Mouse (Mus musculus) hindbrain, embryonic 11.5 days (tissue): ENCODE measurements at regions not wholly inside any gene's neighbourhood (a gene's known extent, or its start where the extent isn't known, plus 50 kb on each side); places are given as distances from the start of the nearest gene placed in this dataset.

Experiments
- ATAC-seq: fragments of 200-750 bp; cut with Nextera tagmentation; 2 replicates; pipeline ENCODE4 v1.8.0; 2017; ENCODE audit warnings: mild to moderate bottlenecking, moderate TSS enrichment, moderate library complexity; ENCODE audit not compliant: low FRiP score
- DNase-seq: peaks from one replicate; pipeline ENCODE4 v3.0.0-alpha.2; 2015; ENCODE audit warnings: low spot score
- H3K27ac ChIP-seq: fragments of 300-500 bp; sonication (generic); 2 replicates; pipeline ENCODE4 v1.5.1; 2014; ENCODE audit warnings: mild to moderate bottlenecking, low read depth, low read length
- H3K27me3 ChIP-seq: fragments of 300-500 bp; sonication (generic); 2 replicates; pipeline ENCODE4 v1.6.1; 2014; ENCODE audit warnings: mild to moderate bottlenecking, low read length, moderate library complexity, mixed read lengths; ENCODE audit not compliant: control insufficient read depth, insufficient read depth
- H3K36me3 ChIP-seq: fragments of 300-500 bp; sonication (generic); 2 replicates; pipeline ENCODE4 v1.6.1; 2014; ENCODE audit warnings: mild to moderate bottlenecking, low read length, moderate library complexity, mixed read lengths; ENCODE audit not compliant: control insufficient read depth, insufficient read depth
- H3K4me1 ChIP-seq: fragments of 300-500 bp; sonication (generic); replicated peaks from 2 replicates; pipeline ENCODE4 v1.6.1; 2014; ENCODE audit warnings: low read length, mixed read lengths; ENCODE audit not compliant: control insufficient read depth, insufficient read depth
- H3K4me2 ChIP-seq: fragments of 300-500 bp; sonication (generic); replicated peaks from 2 replicates; pipeline ENCODE4 v1.6.1; 2014; ENCODE audit warnings: mild to moderate bottlenecking, low read depth, low read length
- H3K4me3 ChIP-seq: fragments of 300-500 bp; sonication (generic); 2 replicates; pipeline ENCODE4 v1.5.1; 2014; ENCODE audit warnings: low read depth, low read length
- H3K9ac ChIP-seq: fragments of 300-500 bp; sonication (generic); 2 replicates; pipeline ENCODE4 v1.6.1; 2014; ENCODE audit warnings: low read depth, low read length
- H3K9me3 ChIP-seq: fragments of 300-500 bp; sonication (generic); 2 replicates; pipeline ENCODE4 v1.6.1; 2016; ENCODE audit warnings: low read length; ENCODE audit not compliant: control insufficient read depth
- WGBS: fragments of 180-500 bp; shearing (Covaris S2); extraction: QIAGEN DNeasy Blood & Tissue Kit; methylation state at CpG from one replicate; pipeline ENCODE4 v1.1.7; 2014; 5-methylcytosine and 5-hydroxymethylcytosine counted together

- WGBS, result 94% methylated on average over 8 of the region's 8 CpGs
- H3K4me2 ChIP-seq, result no peak overlapping the region
- no peak overlapping the region for H3K27ac ChIP-seq
- no peak for ATAC-seq
- H3K9me3 ChIP-seq, result no peaks in the 10 kb centered on the region
- H3K27me3 ChIP-seq, result no peaks in the 10 kb centered on the region
- no peak for DNase-seq
- no peak overlapping the region for H3K9ac ChIP-seq
- no peak overlapping the region for H3K4me3 ChIP-seq
- no peaks in the 10 kb centered on the region for H3K36me3 ChIP-seq
- H3K4me1 ChIP-seq, result no peaks in the 10 kb centered on the region
These were observed 149.7 kb downstream of the 4933412E24Rik start for GRCm38 (mm10) chr15:59866701-59867100.

DNA sequence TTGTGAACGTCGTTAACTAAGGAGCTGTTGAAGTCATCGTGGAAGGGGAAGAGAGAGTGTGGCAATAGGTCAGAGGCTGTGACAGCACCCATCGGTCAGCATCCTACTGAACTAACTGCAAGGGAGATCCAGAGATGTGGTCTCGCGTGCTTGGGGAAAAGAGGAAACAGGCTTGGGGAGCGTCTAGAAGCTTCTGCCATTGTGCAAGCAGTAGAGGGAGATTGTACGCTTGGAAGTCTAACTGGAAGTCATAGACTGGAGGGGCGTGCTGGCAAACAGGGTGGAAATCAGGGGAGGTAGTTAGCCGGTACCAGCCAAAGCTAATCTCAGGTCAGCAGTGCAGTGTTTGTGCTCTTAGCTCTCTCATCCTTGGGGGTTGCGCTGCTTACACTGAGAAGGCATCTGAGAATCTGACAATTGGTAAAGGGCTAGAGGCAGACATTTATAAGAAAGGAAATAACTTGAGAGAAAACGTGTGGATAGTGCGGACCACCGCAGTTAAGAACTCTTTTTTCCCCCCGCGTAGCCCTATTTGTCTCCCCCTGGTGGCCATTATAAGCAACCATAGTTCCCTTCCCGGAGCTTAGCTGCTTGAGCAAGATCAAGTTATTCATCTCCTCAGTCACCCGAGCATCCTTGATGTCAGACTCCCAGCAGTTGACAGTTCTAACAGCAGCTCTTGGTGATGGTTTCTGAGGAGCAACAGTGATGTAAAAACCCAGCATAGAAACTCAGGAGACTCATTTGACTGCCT, 151.5 kb downstream of the 4933412E24Rik start:
- ATAC-seq, result no peak

DNA sequence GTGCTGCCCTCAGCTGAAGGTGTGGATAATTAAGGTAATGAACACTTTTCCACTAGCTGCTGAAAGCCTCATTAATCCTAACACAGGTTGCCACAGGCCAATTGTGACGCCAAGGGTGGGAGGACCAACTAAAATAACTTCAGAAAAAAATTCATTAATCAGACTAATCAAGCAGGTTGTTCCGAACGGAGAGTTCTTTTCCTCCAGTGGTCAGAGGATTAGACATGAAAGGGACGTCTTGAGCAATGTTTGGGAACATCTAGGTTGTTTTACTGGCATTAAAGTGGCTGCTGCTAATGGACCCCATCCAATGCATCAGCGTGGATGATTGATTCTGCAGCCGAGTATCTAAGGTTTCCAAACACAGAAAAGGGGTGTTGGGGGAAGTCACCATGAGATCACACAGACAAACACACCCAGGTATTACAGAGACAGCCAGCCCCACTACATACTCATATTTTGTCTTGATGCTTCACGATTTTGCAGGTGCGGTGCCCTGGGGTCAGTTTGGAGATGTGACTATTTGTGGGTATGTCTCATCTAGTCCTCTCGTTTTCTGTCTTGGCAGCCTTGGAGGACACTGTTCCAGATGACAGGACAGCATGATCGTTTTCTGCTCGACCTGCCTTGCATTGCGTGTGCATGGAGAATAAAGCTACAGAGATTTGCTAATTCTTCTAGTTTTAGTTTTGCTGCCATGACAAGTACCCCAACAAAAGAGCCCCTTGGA, 164.0 kb downstream of the 4933412E24Rik start:
- Histone ChIP-seq H3K4me3 (no peak overlapping the region), H3K36me3 (no peaks in the 10 kb centered on the region), H3K4me2 (no peak overlapping the region), H3K4me1 (no peaks in the 10 kb centered on the region), H3K9me3 (no peaks in the 10 kb centered on the region), H3K27me3 (no peaks in the 10 kb centered on the region), H3K27ac (no peak overlapping the region), H3K9ac (no peak overlapping the region)
- DNase-seq, result no peak
- 81% methylated on average over 12 of the region's 12 CpGs for WGBS
- ATAC-seq, result no peak

More for the DNA sequence above, 151.5 kb downstream of the 4933412E24Rik start:
- Histone ChIP-seq H3K4me2 (no peak overlapping the region), H3K36me3 (no peaks in the 10 kb centered on the region), H3K4me3 (no peak overlapping the region), H3K9me3 (no peaks in the 10 kb centered on the region), H3K27ac (no peak overlapping the region), H3K4me1 (no peaks in the 10 kb centered on the region), H3K27me3 (no peaks in the 10 kb centered on the region), H3K9ac (no peak overlapping the region)
- peak; percentile 76 for DNase-seq
- 53% methylated on average over 18 of the region's 18 CpGs for WGBS

DNA sequence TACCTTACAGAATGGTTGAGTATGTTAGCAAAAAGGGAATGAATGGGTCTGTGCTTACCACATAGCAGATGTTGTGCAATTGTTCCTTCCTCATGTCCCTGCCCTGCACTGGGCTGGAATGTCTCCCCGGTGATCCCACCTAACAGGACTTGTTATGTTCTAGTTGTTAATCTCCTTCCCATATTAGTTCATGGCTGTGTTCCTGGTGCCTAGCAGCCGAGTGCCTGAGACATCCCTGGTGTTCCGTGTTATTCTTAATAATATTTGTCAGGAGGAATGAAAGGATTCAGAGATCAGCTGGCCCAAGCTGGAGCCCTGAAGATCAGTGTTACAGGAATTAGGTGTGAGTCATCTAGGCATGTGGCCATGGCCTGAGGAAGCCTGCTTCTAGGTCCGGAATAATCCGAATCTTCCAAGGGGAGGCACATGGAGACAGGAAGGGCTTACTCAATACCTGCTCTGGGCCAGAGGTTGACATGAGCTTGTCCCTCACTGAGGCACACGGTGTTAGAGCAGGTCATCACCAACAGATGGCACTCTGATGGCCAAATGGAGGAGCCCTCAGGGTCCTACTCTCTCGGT, 171.2 kb downstream of the 4933412E24Rik start:
- H3K9ac ChIP-seq, result no peak overlapping the region
- H3K4me1 ChIP-seq, result no peaks in the 10 kb centered on the region
- H3K4me3 ChIP-seq, result no peak overlapping the region
- 77% methylated on average over 7 of the region's 7 CpGs for WGBS
- DNase-seq (no peak), ATAC-seq (no peak)
- no peak overlapping the region for H3K4me2 ChIP-seq
- no peak overlapping the region for H3K27ac ChIP-seq
- H3K9me3 ChIP-seq, result no peaks in the 10 kb centered on the region
- no peaks in the 10 kb centered on the region for H3K36me3 ChIP-seq
- no peaks in the 10 kb centered on the region for H3K27me3 ChIP-seq

DNA sequence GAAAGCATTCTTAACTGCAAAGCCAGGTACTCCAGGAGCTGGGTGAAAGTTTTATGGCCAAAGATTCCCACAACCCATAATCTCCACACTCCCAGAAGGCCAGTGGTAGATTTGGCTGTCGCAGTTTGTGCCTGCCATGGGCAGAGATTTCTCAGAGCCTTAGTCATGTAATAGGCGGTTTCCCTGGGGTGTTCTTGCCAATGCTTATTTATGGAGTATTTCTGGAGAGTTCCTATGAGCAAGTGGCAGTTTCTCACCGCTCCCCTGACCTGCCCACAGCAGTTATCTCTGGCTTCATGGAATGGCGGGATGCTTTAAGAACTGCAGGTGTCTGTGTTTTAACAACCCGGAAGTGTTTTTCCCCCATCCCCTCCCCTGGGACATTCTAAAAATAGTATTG, 179.8 kb downstream of the 4933412E24Rik start:
- H3K4me2 ChIP-seq, result no peak overlapping the region
- ATAC-seq (no peak), DNase-seq (no peak)
- no peaks in the 10 kb centered on the region for H3K27me3 ChIP-seq
- H3K9ac ChIP-seq, result no peak overlapping the region
- H3K36me3 ChIP-seq, result no peaks in the 10 kb centered on the region
- 89% methylated on average over 5 of the region's 5 CpGs for WGBS
- H3K4me1 ChIP-seq, result no peaks in the 10 kb centered on the region
- no peaks in the 10 kb centered on the region for H3K9me3 ChIP-seq
- H3K27ac ChIP-seq, result no peak overlapping the region
- no peak overlapping the region for H3K4me3 ChIP-seq

DNA sequence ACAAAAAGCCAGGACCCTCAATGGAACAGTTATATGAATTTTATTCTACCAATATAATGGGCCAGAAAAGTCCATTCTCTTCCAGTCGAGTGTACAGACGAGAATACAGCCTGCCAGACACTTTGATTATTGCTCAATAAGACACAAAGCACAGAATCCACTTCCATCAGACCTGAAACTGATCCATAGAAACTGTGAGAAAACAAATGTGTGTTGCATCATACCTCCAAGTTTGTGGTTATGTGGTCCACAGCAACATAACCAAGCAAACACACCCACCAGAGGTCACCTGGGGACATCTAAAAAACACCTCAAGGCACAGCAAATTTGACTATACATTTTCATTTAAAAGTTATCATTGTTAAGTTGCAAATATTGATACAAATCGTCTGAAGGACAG, 183.2 kb downstream of the 4933412E24Rik start:
- Histone ChIP-seq H3K4me3 (no peak overlapping the region), H3K27me3 (no peaks in the 10 kb centered on the region), H3K4me1 (no peaks in the 10 kb centered on the region), H3K9me3 (no peaks in the 10 kb centered on the region), H3K4me2 (no peak overlapping the region), H3K36me3 (no peaks in the 10 kb centered on the region), H3K27ac (no peak overlapping the region), H3K9ac (no peak overlapping the region)
- WGBS, result 81% methylated on average over 3 of the region's 3 CpGs
- ATAC-seq (no peak), DNase-seq (no peak)

DNA sequence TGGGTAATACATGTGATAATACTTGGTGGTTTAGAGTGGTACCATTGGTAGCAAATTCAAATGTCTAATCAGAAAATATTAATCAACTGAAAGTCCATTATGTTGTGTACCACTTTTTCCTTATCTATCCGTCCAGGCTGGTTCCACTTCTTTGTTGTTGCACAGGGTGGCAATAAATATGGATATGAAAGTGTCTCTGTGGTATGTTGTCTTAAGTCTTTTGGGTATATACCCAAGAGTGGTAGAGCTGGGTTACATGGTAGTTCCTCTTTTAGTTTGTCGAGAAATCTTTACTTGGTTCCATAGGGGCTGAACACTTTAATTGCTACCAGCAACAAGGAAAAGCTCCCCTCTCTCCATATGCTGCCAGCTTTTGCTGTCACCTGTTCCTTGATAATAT, 184.9 kb downstream of the 4933412E24Rik start:
- no peak for ATAC-seq
- no peak overlapping the region for H3K4me2 ChIP-seq
- WGBS, result 90% methylated on average over 2 of the region's 2 CpGs

DNA sequence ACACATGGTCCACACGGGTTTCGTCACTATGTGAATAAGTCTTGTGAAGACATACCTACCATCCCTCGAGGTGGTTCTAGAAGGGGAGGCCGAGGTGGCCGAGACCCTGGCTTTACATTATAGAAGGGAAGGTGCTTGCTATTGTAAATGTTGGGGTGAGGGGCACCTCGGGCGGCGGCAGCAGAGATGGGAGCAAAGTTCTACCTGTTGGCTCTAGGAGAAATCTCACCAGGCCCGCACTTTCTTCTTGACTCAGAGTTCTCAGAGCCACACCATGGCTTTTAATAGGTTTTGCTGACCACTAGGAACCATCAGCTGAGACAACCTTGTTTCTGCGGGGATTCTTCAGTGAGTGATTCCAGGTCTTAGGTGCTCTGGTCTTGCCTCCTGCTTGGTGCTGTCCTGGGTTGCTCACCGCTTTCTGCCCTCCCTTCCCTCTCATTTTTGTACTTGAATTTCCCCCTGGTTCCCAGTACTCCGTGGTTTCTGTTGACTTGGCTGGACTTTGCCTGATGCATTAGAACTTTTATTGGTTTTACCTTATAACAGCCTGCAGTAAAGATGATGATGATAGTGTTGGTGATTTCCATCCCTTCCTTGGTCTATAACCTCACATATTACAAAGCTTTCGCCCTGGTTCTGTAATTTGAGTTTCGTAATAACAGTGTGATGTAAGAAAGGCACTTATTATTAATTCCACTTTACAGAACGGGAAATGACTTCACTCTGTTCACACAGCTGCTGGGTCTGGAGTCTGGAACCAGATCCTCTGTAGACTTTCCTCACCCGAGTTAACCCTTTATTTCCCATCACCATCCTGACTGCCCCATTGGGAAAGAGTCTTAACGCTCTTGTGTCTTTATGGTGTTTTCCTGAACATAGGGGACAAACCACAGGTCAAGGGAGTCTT, 185.6 kb downstream of the 4933412E24Rik start:
- H3K9me3 ChIP-seq, result no peaks in the 10 kb centered on the region
- H3K36me3 ChIP-seq, result no peaks in the 10 kb centered on the region
- DNase-seq (no peak), ATAC-seq (no peak)
- no peaks in the 10 kb centered on the region for H3K4me1 ChIP-seq
- 87% methylated on average over 17 of the region's 17 CpGs for WGBS
- no peaks in the 10 kb centered on the region for H3K27me3 ChIP-seq
- H3K4me2 ChIP-seq, result no peak overlapping the region
- H3K9ac ChIP-seq, result no peak overlapping the region
- no peak overlapping the region for H3K27ac ChIP-seq
- H3K4me3 ChIP-seq, result no peak overlapping the region

More for the DNA sequence above, 184.9 kb downstream of the 4933412E24Rik start:
- DNase-seq, result no peak
- no peak overlapping the region for H3K27ac ChIP-seq
- no peak overlapping the region for H3K9ac ChIP-seq
- H3K36me3 ChIP-seq, result no peaks in the 10 kb centered on the region
- no peaks in the 10 kb centered on the region for H3K4me1 ChIP-seq
- H3K4me3 ChIP-seq, result no peak overlapping the region
- no peaks in the 10 kb centered on the region for H3K9me3 ChIP-seq
- no peaks in the 10 kb centered on the region for H3K27me3 ChIP-seq
